Mouse (Mus musculus) intestine, embryonic 16.5 days (tissue): ENCODE results near the gene Dok5. TPM values are rescaled to one million over a fixed set of nuclear protein-coding genes. Genes with fewer than 3 reads are reported as not detected.

Experiments used
- ATAC-seq: fragments of 200-750 bp; cut with Nextera tagmentation; 2 replicates; pipeline ENCODE4 v1.8.0; 2017; ENCODE audit warnings: moderate TSS enrichment, moderate library complexity
- H3K27ac ChIP-seq: fragments of 300-500 bp; sonication (generic); 2 replicates; pipeline ENCODE4 v1.5.1; 2014; ENCODE audit warnings: mild to moderate bottlenecking, low read length
- H3K27me3 ChIP-seq: fragments of 300-500 bp; sonication (generic); replicated peaks from 2 replicates; pipeline ENCODE4 v1.6.1; 2014; ENCODE audit warnings: low read length, control low read depth, mixed read lengths; ENCODE audit not compliant: control insufficient read depth, insufficient read depth
- H3K36me3 ChIP-seq: fragments of 300-500 bp; sonication (generic); 2 replicates; pipeline ENCODE4 v1.6.1; 2014; ENCODE audit warnings: low read length, control low read depth; ENCODE audit not compliant: control insufficient read depth, insufficient read depth
- H3K4me1 ChIP-seq: fragments of 300-500 bp; sonication (generic); 2 replicates; pipeline ENCODE4 v1.6.1; 2014; ENCODE audit warnings: low read length, control low read depth, mixed read lengths; ENCODE audit not compliant: control insufficient read depth, insufficient read depth
- H3K4me2 ChIP-seq: fragments of 300-500 bp; sonication (generic); 2 replicates; pipeline ENCODE4 v1.6.1; 2014; ENCODE audit warnings: low read depth, low read length, control low read depth
- H3K4me3 ChIP-seq: fragments of 300-500 bp; sonication (generic); 2 replicates; pipeline ENCODE4 v1.5.1; 2014; ENCODE audit warnings: mild to moderate bottlenecking, low read length
- H3K9ac ChIP-seq: fragments of 300-500 bp; sonication (generic); 2 replicates; pipeline ENCODE4 v1.6.1; 2014; ENCODE audit warnings: low read depth, low read length
- H3K9me3 ChIP-seq: fragments of 300-500 bp; sonication (generic); 2 replicates; pipeline ENCODE4 v1.6.1; 2016; ENCODE audit warnings: low read length, control low read depth; ENCODE audit not compliant: control insufficient read depth
- WGBS: fragments of 180-500 bp; shearing (Covaris S2); extraction: QIAGEN DNeasy Blood & Tissue Kit; methylation state at CpG from one replicate; pipeline ENCODE4 v1.1.7; 2014; 5-methylcytosine and 5-hydroxymethylcytosine counted together
- polyA plus RNA-seq: library from polyadenylated mRNA; unstranded; fragments of >200 nt; fragmentation: Nextera tagmentation; extraction: Ambion mirVana; gene quantifications from 2 replicates; pipeline ENCODE4 v1.2.1, GENCODE M21; 2015

Dok5 gene
- polyA plus RNA-seq, 1 experiment from 2014 or later = 1.8 TPM

DNA sequence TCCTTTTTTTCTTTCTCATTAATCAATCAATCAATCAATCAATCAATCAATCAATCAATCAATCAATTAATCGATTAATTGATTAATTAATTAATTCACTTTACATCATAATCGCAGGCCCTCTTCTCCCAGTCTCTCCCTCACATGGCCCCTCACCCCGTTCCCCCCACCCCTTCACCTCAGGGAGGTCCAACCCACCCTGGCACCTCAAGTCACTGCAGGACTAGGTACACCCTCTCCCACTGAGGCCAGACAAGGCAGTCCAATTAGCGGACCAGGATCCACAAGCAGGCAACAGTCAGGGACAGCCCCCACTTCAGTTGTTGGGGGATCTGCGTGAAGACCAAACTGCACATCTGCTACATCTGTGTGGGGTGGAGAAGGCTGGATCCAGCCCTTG lies 146.3 kb downstream of the Dok5 start:
- Histone ChIP-seq H3K4me1 (no peaks in the 10 kb centered on the region), H3K9ac (no peak overlapping the region), H3K4me3 (no peak overlapping the region), H3K9me3 (no peaks in the 10 kb centered on the region), H3K4me2 (no peak overlapping the region), H3K36me3 (no peaks in the 10 kb centered on the region), H3K27ac (no peak overlapping the region), H3K27me3 (peaks cover 3% of the 10 kb centered on the region; the same call in 1 of the 2 replicates)
- ATAC-seq = no peak
- 56% methylated on average over 5 of the region's 5 CpGs for WGBS

- Histone ChIP-seq H3K36me3 (no peaks in the 10 kb centered on the region), H3K4me3 (no peak overlapping the region), H3K4me2 (no peak overlapping the region), H3K9ac (no peak overlapping the region), H3K27me3 (no peaks in the 10 kb centered on the region; the same call in 1 of the 2 replicates), H3K4me1 (no peaks in the 10 kb centered on the region), H3K27ac (no peak overlapping the region), H3K9me3 (no peaks in the 10 kb centered on the region)
- no peak for ATAC-seq
- WGBS = 31% methylated on average over 4 of the region's 4 CpGs
Measured at GRCm38 (mm10) chr2:170884209-170884801, 152.7 kb downstream of the Dok5 start.

DNA sequence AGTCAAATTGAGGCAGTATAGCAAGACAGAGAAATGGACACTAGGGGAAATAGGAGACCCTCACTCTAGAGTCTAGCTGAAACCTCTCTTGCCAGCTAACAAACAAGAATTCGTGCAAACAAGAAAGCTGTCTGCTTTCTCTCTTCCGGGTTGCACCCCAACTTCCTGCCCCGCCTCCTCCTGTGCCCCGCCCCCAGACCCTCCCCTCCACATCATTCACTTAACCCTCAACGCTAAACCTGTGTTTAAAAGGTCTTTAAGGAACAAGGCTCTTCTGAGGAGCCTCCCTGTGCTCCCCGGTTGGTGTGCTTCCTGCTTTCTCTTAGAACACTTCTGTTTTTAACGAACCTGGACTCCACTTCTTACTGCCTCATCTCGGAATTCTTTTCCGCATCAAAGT lies 156.4 kb downstream of the Dok5 start:
- Histone ChIP-seq H3K27ac (no peak overlapping the region), H3K27me3 (no peaks in the 10 kb centered on the region), H3K4me1 (no peaks in the 10 kb centered on the region), H3K4me2 (no peak overlapping the region), H3K4me3 (no peak overlapping the region), H3K36me3 (no peaks in the 10 kb centered on the region), H3K9ac (no peak overlapping the region), H3K9me3 (no peaks in the 10 kb centered on the region)
- ATAC-seq = no peak
- 62% methylated on average over 9 of the region's 9 CpGs for WGBS

DNA sequence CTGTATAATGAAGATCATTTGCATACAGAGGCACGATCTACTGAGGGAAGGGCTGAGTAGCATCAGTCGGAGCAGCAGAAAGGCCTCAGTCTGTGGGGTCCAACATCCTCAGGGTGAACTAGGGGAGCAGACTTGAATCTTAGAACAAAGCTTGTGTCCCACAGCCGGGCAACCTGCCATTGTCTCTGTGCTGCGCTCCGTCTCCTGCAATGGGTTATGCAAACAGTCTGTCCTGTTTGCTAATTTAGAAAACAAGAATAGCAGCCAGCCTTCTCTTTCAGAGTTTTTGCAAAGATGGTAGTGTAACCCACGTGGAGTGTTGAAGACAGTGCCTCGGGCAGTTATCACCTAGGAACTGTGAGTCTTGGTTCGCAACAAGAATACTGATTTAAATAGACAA lies 163.5 kb downstream of the Dok5 start:
- Histone ChIP-seq H3K27me3 (no peaks in the 10 kb centered on the region), H3K36me3 (no peaks in the 10 kb centered on the region), H3K4me2 (no peak overlapping the region), H3K4me1 (no peaks in the 10 kb centered on the region), H3K27ac (no peak overlapping the region), H3K9me3 (no peaks in the 10 kb centered on the region), H3K9ac (no peak overlapping the region), H3K4me3 (no peak overlapping the region)
- WGBS = 70% methylated on average over 8 of the region's 8 CpGs
- no peak for ATAC-seq

GRCm38 (mm10) chr2:170902204-170903028 lies 170.8 kb downstream of the Dok5 start:
- Histone ChIP-seq H3K4me3 (no peak overlapping the region), H3K9me3 (no peaks in the 10 kb centered on the region), H3K36me3 (no peaks in the 10 kb centered on the region), H3K9ac (no peak overlapping the region), H3K27me3 (no peaks in the 10 kb centered on the region), H3K27ac (no peak overlapping the region), H3K4me1 (no peaks in the 10 kb centered on the region), H3K4me2 (no peak overlapping the region)
- ATAC-seq = no peak
- WGBS = 72% methylated on average over 13 of the region's 13 CpGs

DNA sequence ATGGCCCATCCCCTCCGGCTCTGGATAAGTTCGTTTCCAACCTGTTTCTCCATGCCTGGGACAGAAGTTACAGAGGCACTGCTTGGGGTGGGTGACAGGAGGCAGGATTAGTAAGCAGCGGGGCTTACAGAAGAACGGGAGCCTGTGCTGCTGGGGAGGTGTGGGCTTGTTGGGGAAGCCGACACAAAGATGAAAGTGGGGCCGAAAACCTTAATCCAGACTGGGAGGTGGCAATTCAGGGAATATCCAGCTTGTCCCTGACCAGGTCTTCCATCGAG lies 171.4 kb downstream of the Dok5 start:
- H3K27ac ChIP-seq = no peak overlapping the region
- no peaks in the 10 kb centered on the region for H3K27me3 ChIP-seq
- ATAC-seq = no peak
- H3K36me3 ChIP-seq = no peaks in the 10 kb centered on the region
- H3K4me3 ChIP-seq = no peak overlapping the region
- H3K9me3 ChIP-seq = no peaks in the 10 kb centered on the region
- no peak overlapping the region for H3K4me2 ChIP-seq
- no peaks in the 10 kb centered on the region for H3K4me1 ChIP-seq
- no peak overlapping the region for H3K9ac ChIP-seq
- WGBS = 82% methylated on average over 7 of the region's 7 CpGs

DNA sequence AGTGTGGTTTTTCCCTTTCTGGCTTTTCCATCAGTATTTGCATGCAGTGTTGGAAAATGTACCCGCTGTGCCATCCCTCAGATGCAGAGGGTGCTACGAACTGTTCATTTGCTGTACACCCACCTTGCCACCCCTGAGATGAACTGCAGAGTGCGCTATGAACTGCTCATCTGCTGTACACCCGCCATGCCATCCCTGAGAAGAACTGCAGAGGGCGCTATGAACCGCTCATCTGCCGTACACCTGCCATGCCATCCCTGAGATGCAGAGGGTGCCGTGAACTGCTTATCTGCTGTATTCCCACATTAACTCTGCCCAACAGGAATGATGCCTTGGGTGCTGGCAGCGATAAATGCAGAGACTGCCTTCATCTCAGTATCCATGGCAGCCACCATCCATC lies 171.8 kb downstream of the Dok5 start:
- WGBS = 95% methylated on average over 9 of the region's 9 CpGs
- Histone ChIP-seq H3K4me2 (no peak overlapping the region), H3K9me3 (no peaks in the 10 kb centered on the region), H3K9ac (no peak overlapping the region), H3K4me1 (no peaks in the 10 kb centered on the region), H3K27me3 (no peaks in the 10 kb centered on the region), H3K4me3 (no peak overlapping the region), H3K27ac (no peak overlapping the region), H3K36me3 (no peaks in the 10 kb centered on the region)
- ATAC-seq = no peak

- no peak overlapping the region for H3K9ac ChIP-seq
- no peak overlapping the region for H3K4me3 ChIP-seq
- no peaks in the 10 kb centered on the region for H3K27me3 ChIP-seq
- no peaks in the 10 kb centered on the region for H3K36me3 ChIP-seq
- no peak overlapping the region for H3K27ac ChIP-seq
- ATAC-seq = no peak
- H3K4me2 ChIP-seq = no peak overlapping the region
- no peaks in the 10 kb centered on the region for H3K9me3 ChIP-seq
- 31% methylated on average over 13 of the region's 13 CpGs for WGBS
- H3K4me1 ChIP-seq = no peaks in the 10 kb centered on the region
Measured at GRCm38 (mm10) chr2:170912589-170913223, 181.1 kb downstream of the Dok5 start.

- Histone ChIP-seq H3K27ac (no peak overlapping the region), H3K36me3 (no peaks in the 10 kb centered on the region), H3K9me3 (no peaks in the 10 kb centered on the region), H3K4me1 (no peaks in the 10 kb centered on the region), H3K4me3 (no peak overlapping the region), H3K4me2 (no peak overlapping the region), H3K27me3 (no peaks in the 10 kb centered on the region), H3K9ac (no peak overlapping the region)
- no peak for ATAC-seq
- 78% methylated on average over 11 of the region's 11 CpGs for WGBS
Measured at GRCm38 (mm10) chr2:170913863-170914262, 182.3 kb downstream of the Dok5 start.
